Mouse (Mus musculus): Measurements from ENCODE around the gene Slc13a4.

- TF ChIP-seq CTCF (IDR thresholded peaks at IDR 0.05; ENCODE audit: low read depth, low read length) (no peak), POLR2A (IDR thresholded peaks at IDR 0.05; ENCODE audit: borderline replicate concordance, low read depth, low read length) (no peak)
Measured at GRCm38 (mm10) chr6:35258922-35259321, 49.0 kb downstream of the Slc13a4 start.
